Mouse (Mus musculus) layer of hippocampus, postnatal 25 days (tissue): Measurements from ENCODE around the gene Pjvk. TPM values are rescaled to one million over a fixed set of nuclear protein-coding genes. Genes with fewer than 3 reads are reported as not detected.

Experiments used
- total RNA-seq, 2 experiments: library from RNA; stranded (reverse); gene quantifications; 2 replicates each; pipeline ENCODE4 v1.2.3; 2021

Gene Pjvk
- total RNA-seq, 2 experiments from 2014 or later, result not detected

Other genes with a start within 250 kb of the Pjvk start
- 10 to 100 TPM; 53.7 to 60.6 TPM for gene Osbpl6, start 242.0 kb upstream of the Pjvk start, total RNA-seq
- 10 to 100 TPM; 16.6 to 19.1 TPM for gene Prkra, start 461 bp upstream of the Pjvk start, total RNA-seq
- 1 to 10 TPM; 5.1 to 6.2 TPM for gene Fkbp7, start 24.6 kb downstream of the Pjvk start, total RNA-seq
- 10 to 100 TPM; 38.0 to 42.0 TPM for gene Plekha3, start 26.8 kb downstream of the Pjvk start, total RNA-seq